Mouse (Mus musculus) neural tube, embryonic 14.5 days (tissue): ENCODE results near the gene Cd109. TPM values are rescaled to one million over a fixed set of nuclear protein-coding genes. Genes with fewer than 3 reads are reported as not detected.

Experiments
- ATAC-seq: fragments of 200-750 bp; cut with Nextera tagmentation; 2 replicates; pipeline ENCODE4 v1.8.0; 2017; ENCODE audit warnings: low read depth, mild to moderate bottlenecking, moderate TSS enrichment, moderate library complexity
- H3K27ac ChIP-seq: fragments of 300-500 bp; sonication (generic); 2 replicates; pipeline ENCODE4 v1.5.1; 2014; ENCODE audit warnings: low read depth, mild to moderate bottlenecking, control low read depth, low read length, moderate library complexity, mixed read lengths
- H3K27me3 ChIP-seq: fragments of 300-500 bp; sonication (generic); 2 replicates; pipeline ENCODE4 v1.6.1; 2014; ENCODE audit warnings: low read length; ENCODE audit not compliant: control insufficient read depth, insufficient read depth
- H3K36me3 ChIP-seq: fragments of 300-500 bp; sonication (generic); 2 replicates; pipeline ENCODE4 v1.6.1; 2014; ENCODE audit warnings: low read length, mixed read lengths; ENCODE audit not compliant: control insufficient read depth, insufficient read depth
- H3K4me1 ChIP-seq: fragments of 300-500 bp; sonication (generic); 2 replicates; pipeline ENCODE4 v1.6.1; 2014; ENCODE audit warnings: low read length; ENCODE audit not compliant: control insufficient read depth, insufficient read depth
- H3K4me2 ChIP-seq: fragments of 300-500 bp; sonication (generic); 2 replicates; pipeline ENCODE4 v1.6.1; 2014; ENCODE audit warnings: mild to moderate bottlenecking, low read depth, low read length, control low read depth
- H3K4me3 ChIP-seq: fragments of 300-500 bp; sonication (generic); 2 replicates; pipeline ENCODE4 v1.5.1; 2014; ENCODE audit warnings: low read depth, low read length, control low read depth, mixed read lengths
- H3K9ac ChIP-seq: fragments of 300-500 bp; sonication (generic); replicated peaks from 2 replicates; pipeline ENCODE4 v1.6.1; 2014; ENCODE audit warnings: low read depth, mild to moderate bottlenecking, control low read depth, low read length, mixed read lengths
- H3K9me3 ChIP-seq: fragments of 300-500 bp; sonication (generic); 2 replicates; pipeline ENCODE4 v1.6.1; 2016; ENCODE audit warnings: low read length; ENCODE audit not compliant: control insufficient read depth
- WGBS: fragments of 180-500 bp; shearing (Covaris S2); extraction: QIAGEN DNeasy Blood & Tissue Kit; methylation state at CpG from one replicate; pipeline ENCODE4 v1.1.7; 2014; 5-methylcytosine and 5-hydroxymethylcytosine counted together
- polyA plus RNA-seq: library from polyadenylated mRNA; unstranded; fragments of >200 nt; fragmentation: Nextera tagmentation; extraction: Ambion mirVana; gene quantifications from 2 replicates; pipeline ENCODE4 v1.2.1, GENCODE M21; 2014

Gene Cd109
- polyA plus RNA-seq: 1.3 and 1.9 TPM in 2 replicates

- Histone ChIP-seq H3K4me1 (no peaks in the 10 kb centered on the region), H3K27ac (no peak within 1 kb of the TSS), H3K9ac (peak within 1 kb of the TSS; percentile 50), H3K36me3 (no peaks in the 10 kb centered on the region), H3K4me2 (peak within 1 kb of the TSS; percentile 98), H3K4me3 (peak within 1 kb of the TSS; percentile 51), H3K27me3 (peaks cover 4% of the 10 kb centered on the region; the same call in 1 of the 2 replicates), H3K9me3 (no peaks in the 10 kb centered on the region)
- peak; percentile 78 for ATAC-seq
- WGBS: under 1% methylated on average over 43 of the region's 43 CpGs
Observed at GRCm38 (mm10) chr9:78615401-78616021, at the start of gene Cd109. Cd109 (plus strand) TSS chr9:78615546.

- no peak overlapping the region for H3K9ac ChIP-seq
- H3K4me2 ChIP-seq: no peak overlapping the region
- no peaks in the 10 kb centered on the region for H3K4me1 ChIP-seq
- 83% methylated on average over 9 of the region's 9 CpGs for WGBS
- H3K27ac ChIP-seq: no peak overlapping the region
- H3K9me3 ChIP-seq: no peaks in the 10 kb centered on the region
- H3K27me3 ChIP-seq: no peaks in the 10 kb centered on the region
- H3K36me3 ChIP-seq: peaks cover 4% of the 10 kb centered on the region; the same call in 1 of the 2 replicates
- H3K4me3 ChIP-seq: no peak overlapping the region
- no peak for ATAC-seq
Observed at GRCm38 (mm10) chr9:78569934-78570333, 45.4 kb upstream of the Cd109 start.

DNA sequence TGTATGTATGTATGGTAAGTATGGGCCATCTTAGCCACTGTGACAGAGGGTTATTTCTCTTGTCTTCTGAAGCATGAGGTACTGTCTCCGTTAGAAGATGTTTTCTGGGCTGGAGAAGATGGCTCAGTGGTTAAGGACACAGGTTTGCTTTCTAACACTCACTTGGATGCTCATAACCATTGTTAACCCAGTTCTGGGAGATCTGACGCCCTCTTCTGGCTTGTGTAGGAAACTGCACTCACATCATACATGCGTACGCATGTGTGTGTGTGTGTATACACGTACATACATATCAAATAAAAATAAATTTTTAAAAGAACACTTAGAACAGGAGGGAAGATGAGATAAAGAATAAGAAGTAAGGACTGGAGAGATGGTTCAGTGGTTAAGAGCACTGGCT lies 38.9 kb upstream of the Cd109 start:
- WGBS: 91% methylated on average over 5 of the region's 5 CpGs
- no peaks in the 10 kb centered on the region for H3K9me3 ChIP-seq
- no peaks in the 10 kb centered on the region for H3K27me3 ChIP-seq
- no peak overlapping the region for H3K4me2 ChIP-seq
- H3K27ac ChIP-seq: no peak overlapping the region
- ATAC-seq: no peak
- peaks cover 14% of the 10 kb centered on the region; the same call in 1 of the 2 replicates for H3K36me3 ChIP-seq
- no peak overlapping the region for H3K9ac ChIP-seq
- H3K4me3 ChIP-seq: no peak overlapping the region
- no peaks in the 10 kb centered on the region for H3K4me1 ChIP-seq

DNA sequence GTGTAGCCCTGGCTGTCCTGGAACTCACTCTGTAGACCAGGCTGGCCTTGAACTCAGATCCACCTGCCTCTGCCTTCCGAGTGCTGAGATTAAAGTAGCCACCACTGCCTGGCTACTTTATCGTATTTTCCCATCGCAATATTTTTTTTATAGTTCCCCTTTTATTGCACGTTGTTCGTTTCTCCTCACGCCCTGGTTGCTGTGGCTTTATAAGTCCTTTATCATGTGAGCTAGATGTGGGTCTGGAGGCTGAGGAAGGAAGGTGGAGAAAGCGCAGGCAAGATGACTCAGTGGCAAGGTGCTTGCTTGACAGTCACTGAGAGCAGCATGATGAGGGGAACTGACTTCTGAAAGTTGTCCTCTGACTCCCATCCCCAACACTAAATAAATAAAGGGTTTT lies 36.5 kb upstream of the Cd109 start:
- 92% methylated on average over 7 of the region's 7 CpGs for WGBS
- H3K36me3 ChIP-seq: peaks cover 14% of the 10 kb centered on the region; the same call in 1 of the 2 replicates
- no peak for ATAC-seq
- no peaks in the 10 kb centered on the region for H3K27me3 ChIP-seq
- no peaks in the 10 kb centered on the region for H3K9me3 ChIP-seq
- H3K27ac ChIP-seq: no peak overlapping the region
- H3K9ac ChIP-seq: no peak overlapping the region
- no peak overlapping the region for H3K4me3 ChIP-seq
- H3K4me2 ChIP-seq: no peak overlapping the region
- no peaks in the 10 kb centered on the region for H3K4me1 ChIP-seq

DNA sequence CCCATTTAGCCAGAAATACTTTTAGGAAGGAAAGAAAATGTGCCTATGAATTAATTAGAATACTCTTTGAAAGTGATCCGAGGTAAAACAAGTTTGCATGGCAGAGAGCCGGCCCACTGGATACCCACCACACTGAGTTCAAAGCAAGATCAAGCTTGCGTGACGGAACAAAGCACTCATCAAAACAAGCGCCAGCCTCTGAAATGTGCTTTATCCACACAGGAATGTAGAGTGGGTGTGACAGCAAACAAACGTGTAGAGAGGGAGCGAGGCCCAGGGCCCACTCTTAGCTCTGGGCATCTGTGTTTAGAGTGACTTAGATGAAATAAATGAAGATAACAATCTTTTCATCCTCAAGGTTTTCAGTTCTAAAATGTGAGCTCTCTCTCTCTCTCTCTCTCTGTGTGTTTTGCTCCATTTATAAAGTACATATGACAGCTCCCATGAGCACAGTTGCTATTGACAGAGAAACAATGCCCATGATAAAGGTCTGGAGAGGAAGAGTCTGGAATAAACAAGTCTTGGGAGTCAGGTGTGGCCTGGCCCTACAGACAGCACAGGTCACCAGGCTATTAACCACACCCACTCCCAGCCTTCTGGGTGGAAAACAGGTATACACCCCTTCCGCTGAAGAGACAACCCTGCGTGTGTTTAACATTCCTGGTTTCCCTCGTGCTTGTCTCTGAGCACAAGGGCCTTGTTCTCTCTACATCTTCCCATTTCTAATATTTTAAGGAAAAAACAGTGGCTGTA lies 35.5 kb upstream of the Cd109 start:
- WGBS: 74% methylated on average over 10 of the region's 10 CpGs

GRCm38 (mm10) chr9:78587218-78587883 lies 28.0 kb upstream of the Cd109 start:
- ATAC-seq: peak; percentile 76

More for the DNA sequence above, 35.5 kb upstream of the Cd109 start:
- ATAC-seq: no peak
- no peak overlapping the region for H3K4me3 ChIP-seq
- no peaks in the 10 kb centered on the region for H3K27me3 ChIP-seq
- H3K4me1 ChIP-seq: no peaks in the 10 kb centered on the region
- no peaks in the 10 kb centered on the region for H3K9me3 ChIP-seq
- peaks cover 14% of the 10 kb centered on the region; the same call in 1 of the 2 replicates for H3K36me3 ChIP-seq
- H3K4me2 ChIP-seq: no peak overlapping the region
- H3K9ac ChIP-seq: no peak overlapping the region
- no peak overlapping the region for H3K27ac ChIP-seq

DNA sequence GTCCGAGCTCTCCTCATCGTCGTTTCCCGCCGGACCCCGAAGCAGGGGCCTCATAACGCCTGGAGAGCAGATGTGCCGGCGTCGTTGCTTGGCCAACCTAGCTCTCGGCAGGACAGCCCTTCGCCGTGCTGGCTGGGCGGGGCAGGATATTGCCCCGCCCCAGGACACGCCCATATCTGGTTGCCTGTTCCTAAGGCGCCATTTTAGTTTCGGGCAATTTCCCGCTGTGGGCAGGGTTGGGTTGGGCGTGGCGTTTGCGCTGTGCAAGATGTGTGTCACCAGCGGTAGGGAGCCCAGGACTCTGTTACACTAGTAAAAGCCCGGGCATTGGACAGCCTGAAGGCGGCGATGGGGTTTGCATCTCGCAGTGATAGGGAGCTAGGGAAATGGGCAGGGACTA lies 27.4 kb upstream of the Cd109 start, which contains the start of gene Slc17a5:
Slc17a5 (minus strand) TSS at position 128 of the 400 bp plus-strand sequence.
- Histone ChIP-seq H3K27ac (peak within 1 kb of the TSS; percentile 78), H3K4me3 (peak within 1 kb of the TSS; percentile 61), H3K4me1 (peaks cover 6% of the 10 kb centered on the region; the same call in 1 of the 2 replicates), H3K4me2 (peak within 1 kb of the TSS; percentile 41), H3K36me3 (no peaks in the 10 kb centered on the region), H3K9ac (peak within 1 kb of the TSS; percentile 68), H3K9me3 (no peaks in the 10 kb centered on the region), H3K27me3 (no peaks in the 10 kb centered on the region)
- WGBS: under 1% methylated on average over 27 of the region's 27 CpGs
- ATAC-seq: peak; percentile 98

More at GRCm38 (mm10) chr9:78587218-78587883, 28.0 kb upstream of the Cd109 start:
- Histone ChIP-seq H3K4me1 (peaks cover 6% of the 10 kb centered on the region; the same call in 1 of the 2 replicates), H3K4me2 (peak overlapping the region; percentile 41), H3K27ac (peak overlapping the region; percentile 78), H3K4me3 (peak overlapping the region; percentile 61), H3K9ac (peak overlapping the region; percentile 68), H3K27me3 (no peaks in the 10 kb centered on the region), H3K9me3 (no peaks in the 10 kb centered on the region), H3K36me3 (no peaks in the 10 kb centered on the region)
- WGBS: 2% methylated on average over 31 of the region's 31 CpGs

GRCm38 (mm10) chr9:78588411-78589033 lies 26.8 kb upstream of the Cd109 start:
- 76% methylated on average over 10 of the region's 10 CpGs for WGBS
- Histone ChIP-seq H3K9me3 (no peaks in the 10 kb centered on the region), H3K27me3 (no peaks in the 10 kb centered on the region), H3K27ac (no peak overlapping the region), H3K9ac (no peak overlapping the region), H3K4me2 (peak overlapping the region; percentile 41), H3K4me3 (peak overlapping the region; percentile 61), H3K4me1 (peaks cover 6% of the 10 kb centered on the region; the same call in 1 of the 2 replicates), H3K36me3 (no peaks in the 10 kb centered on the region)
- peak; percentile 55 for ATAC-seq
